Mouse (Mus musculus) kidney, postnatal 0 days (tissue): ENCODE results near the gene Cdk14. TPM values are rescaled to one million over a fixed set of nuclear protein-coding genes. Genes with fewer than 3 reads are reported as not detected.
A peak's percentile ranks its signal among the peaks of the same experiment; 100 is the strongest.

Experiments
- ATAC-seq: fragments of 200-750 bp; cut with Nextera tagmentation; replicated peaks from 2 replicates; pipeline ENCODE4 v1.8.0; 2017; ENCODE audit warnings: low read depth, moderate number of reproducible peaks, moderate TSS enrichment, moderate library complexity; ENCODE audit not compliant: low FRiP score
- DNase-seq: peaks from one replicate; pipeline ENCODE4 v3.0.0-alpha.2; 2016; ENCODE audit warnings: low spot score
- H3K27ac ChIP-seq: fragments of 300-500 bp; sonication (generic); 2 replicates; pipeline ENCODE4 v1.5.1; 2014; ENCODE audit warnings: mild to moderate bottlenecking
- H3K27me3 ChIP-seq: fragments of 300-500 bp; sonication (generic); 2 replicates; pipeline ENCODE4 v1.6.1; 2014; ENCODE audit warnings: low read length, mixed read lengths; ENCODE audit not compliant: insufficient read depth
- H3K36me3 ChIP-seq: fragments of 300-500 bp; sonication (generic); 2 replicates; pipeline ENCODE4 v1.6.1; 2014; ENCODE audit warnings: low read length, mixed read lengths; ENCODE audit not compliant: insufficient read depth
- H3K4me1 ChIP-seq: fragments of 300-500 bp; sonication (generic); replicated peaks from 2 replicates; pipeline ENCODE4 v1.6.1; 2014; ENCODE audit warnings: antibody characterized with exemption, low read length, mixed read lengths; ENCODE audit not compliant: insufficient read depth
- H3K4me2 ChIP-seq: fragments of 300-500 bp; sonication (generic); 2 replicates; pipeline ENCODE4 v1.6.1; 2014; ENCODE audit warnings: mild to moderate bottlenecking, low read length, moderate library complexity, mixed read lengths
- H3K4me3 ChIP-seq: fragments of 300-500 bp; sonication (generic); replicated peaks from 2 replicates; pipeline ENCODE4 v1.5.1; 2014; ENCODE audit warnings: low read depth, low read length
- H3K9ac ChIP-seq: fragments of 300-500 bp; sonication (generic); 2 replicates; pipeline ENCODE4 v1.6.1; 2014; ENCODE audit warnings: low read depth, low read length
- H3K9me3 ChIP-seq: fragments of 300-500 bp; sonication (generic); replicated peaks from 2 replicates; pipeline ENCODE4 v1.6.1; 2016; ENCODE audit warnings: low read length, inconsistent platforms, mixed read lengths
- CTCF ChIP-seq: IDR thresholded peaks from 2 replicates; pipeline ENCODE4 v1.5.1; 2016; ENCODE audit warnings: antibody characterized with exemption, low read depth, mild to moderate bottlenecking, moderate library complexity
- WGBS: fragments of 180-500 bp; shearing (Covaris S2); extraction: QIAGEN DNeasy Blood & Tissue Kit; methylation state at CpG from one replicate; pipeline ENCODE4 v1.1.7; 2014; 5-methylcytosine and 5-hydroxymethylcytosine counted together
- polyA plus RNA-seq: library from polyadenylated mRNA; unstranded; fragments of >200 nt; fragmentation: Nextera tagmentation; extraction: Ambion mirVana; gene quantifications from 2 replicates; pipeline ENCODE4 v1.2.1, GENCODE M21; 2015

Gene Cdk14
- polyA plus RNA-seq, 1 experiment from 2014 or later, result 8.8 TPM

- H3K4me1 ChIP-seq, result no peaks in the 10 kb centered on the region
- WGBS, result 56% methylated on average over 8 of the region's 8 CpGs
- H3K27ac ChIP-seq, result no peak overlapping the region
- H3K9me3 ChIP-seq, result no peaks in the 10 kb centered on the region
- no peak for TF ChIP-seq CTCF
- ATAC-seq (0 out of 2 replicates have a peak, but pooled peaks have one; percentile 33), DNase-seq (peak; percentile 5)
- H3K4me3 ChIP-seq, result no peak overlapping the region
- no peak overlapping the region for H3K4me2 ChIP-seq
- no peak overlapping the region for H3K9ac ChIP-seq
- no peaks in the 10 kb centered on the region for H3K27me3 ChIP-seq
- no peaks in the 10 kb centered on the region for H3K36me3 ChIP-seq
These were observed 488.5 kb downstream of the Cdk14 start for GRCm38 (mm10) chr5:4931539-4932143.

GRCm38 (mm10) chr5:4929628-4930027 lies 490.5 kb downstream of the Cdk14 start:
- 77% methylated on average over 3 of the region's 3 CpGs for WGBS
- Histone ChIP-seq H3K4me1 (no peaks in the 10 kb centered on the region), H3K9ac (no peak overlapping the region), H3K27ac (no peak overlapping the region), H3K9me3 (no peaks in the 10 kb centered on the region), H3K4me2 (no peak overlapping the region), H3K36me3 (no peaks in the 10 kb centered on the region), H3K4me3 (no peak overlapping the region), H3K27me3 (no peaks in the 10 kb centered on the region)
- no peak for ATAC-seq
- no peak for TF ChIP-seq CTCF
- no peak for DNase-seq

- ATAC-seq (no peak), DNase-seq (no peak)
- no peaks in the 10 kb centered on the region for H3K4me1 ChIP-seq
- H3K27ac ChIP-seq, result no peak overlapping the region
- no peak overlapping the region for H3K4me3 ChIP-seq
- no peaks in the 10 kb centered on the region for H3K36me3 ChIP-seq
- no peaks in the 10 kb centered on the region for H3K9me3 ChIP-seq
- no peaks in the 10 kb centered on the region for H3K27me3 ChIP-seq
- TF ChIP-seq CTCF, result no peak
- H3K9ac ChIP-seq, result no peak overlapping the region
- 76% methylated on average over 6 of the region's 6 CpGs for WGBS
- H3K4me2 ChIP-seq, result no peak overlapping the region
These were observed 495.2 kb downstream of the Cdk14 start for GRCm38 (mm10) chr5:4924866-4925265.

GRCm38 (mm10) chr5:4918376-4918775 lies 501.7 kb downstream of the Cdk14 start:
- Histone ChIP-seq H3K27ac (no peak overlapping the region), H3K36me3 (no peaks in the 10 kb centered on the region), H3K4me2 (no peak overlapping the region), H3K27me3 (no peaks in the 10 kb centered on the region), H3K4me1 (no peaks in the 10 kb centered on the region), H3K4me3 (no peak overlapping the region), H3K9ac (no peak overlapping the region), H3K9me3 (no peaks in the 10 kb centered on the region)
- peak; percentile 92 for DNase-seq
- ATAC-seq, result no peak
- TF ChIP-seq CTCF, result peak; percentile 94
- 4% methylated on average over 6 of the region's 6 CpGs for WGBS

GRCm38 (mm10) chr5:4917743-4918142 lies 502.4 kb downstream of the Cdk14 start:
- 80% methylated on average over 7 of the region's 7 CpGs for WGBS

GRCm38 (mm10) chr5:4917274-4917673 lies 502.8 kb downstream of the Cdk14 start:
- Histone ChIP-seq H3K4me3 (no peak overlapping the region), H3K9ac (no peak overlapping the region), H3K9me3 (no peaks in the 10 kb centered on the region), H3K36me3 (no peaks in the 10 kb centered on the region), H3K27ac (peak overlapping the region; percentile 64; the same call in 1 of the 2 replicates), H3K4me2 (no peak overlapping the region), H3K27me3 (no peaks in the 10 kb centered on the region), H3K4me1 (peaks cover under 1% of the 10 kb centered on the region; the same call in 1 of the 2 replicates)
- TF ChIP-seq CTCF, result no peak
- 86% methylated on average over 4 of the region's 4 CpGs for WGBS
- DNase-seq, result no peak
- ATAC-seq, result no peak

More at GRCm38 (mm10) chr5:4917743-4918142, 502.4 kb downstream of the Cdk14 start:
- no peak for TF ChIP-seq CTCF
- H3K27ac ChIP-seq, result no peak overlapping the region
- no peak overlapping the region for H3K9ac ChIP-seq
- no peak overlapping the region for H3K4me3 ChIP-seq
- H3K4me2 ChIP-seq, result no peak overlapping the region
- no peak for ATAC-seq
- no peaks in the 10 kb centered on the region for H3K27me3 ChIP-seq
- no peak for DNase-seq
- no peaks in the 10 kb centered on the region for H3K36me3 ChIP-seq
- no peaks in the 10 kb centered on the region for H3K4me1 ChIP-seq
- H3K9me3 ChIP-seq, result no peaks in the 10 kb centered on the region
